Comparison of ENCODE assay signal across 9 mouse cellular contexts in the genomic region with DNA sequence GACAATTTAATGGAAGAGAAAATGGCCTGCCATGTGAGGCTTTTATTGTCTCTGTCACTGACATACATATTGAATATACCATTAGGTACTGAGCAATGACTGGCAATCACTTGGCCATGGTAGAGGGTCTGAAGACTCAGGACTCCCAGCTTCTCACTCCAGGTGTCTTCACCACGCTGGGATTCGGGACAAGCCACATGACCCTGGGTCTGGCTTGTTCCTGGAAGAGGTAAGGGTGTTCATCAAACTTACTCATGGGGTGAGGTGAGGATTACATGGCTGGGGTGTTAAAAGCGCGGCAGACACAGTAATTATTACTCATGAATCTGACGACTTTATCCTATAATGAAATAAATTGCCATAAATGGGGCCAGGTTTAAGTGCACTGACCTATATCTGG. TPM values are rescaled to one million over a fixed set of nuclear protein-coding genes. Genes with fewer than 3 reads are reported as not detected.
DNase-seq lines count a peak whose midpoint lies in the region; ATAC-seq and TF ChIP-seq lines count a peak whose summit lies in the region.
"Had no signal": no experiment of that assay in that cellular context is flagged by ENCODE, and none has a peak within 500 bp of the region (broad histone marks: within the 10 kb centered on the region; RNA-seq: fewer than 3 reads in every experiment).

No protein-coding gene starts in this region.

- TF ChIP-seq CTCF in midbrain, postnatal 0 days (IDR thresholded peaks at IDR 0.05), result no peak

- ATAC-seq in kidney, embryonic 15.5 days (replicated peaks; ENCODE audit: low FRiP score), result 0 out of 2 replicates have a peak, but pooled peaks have one; percentile 10
- ATAC-seq in embryonic facial prominence, embryonic 13.5 days (ENCODE audit: insufficient number of reproducible peaks, insufficient read depth, low FRiP score, low TSS enrichment, low read depth), result no peak
- ATAC-seq in intestine, embryonic 15.5 days, result peak; percentile 9; the same call in 1 of the 2 replicates
- ATAC-seq in midbrain, postnatal 0 days (ENCODE audit: low FRiP score), result no peak

- H3K9ac ChIP-seq in kidney, embryonic 15.5 days, result peak overlapping the region; percentile 93; the same call in 1 of the 2 replicates
- H3K9ac ChIP-seq in embryonic facial prominence, embryonic 13.5 days, result peak overlapping the region; percentile 96
- H3K9ac ChIP-seq in intestine, embryonic 15.5 days, result no peak overlapping the region
- peak overlapping the region; percentile 81 for H3K9ac ChIP-seq in midbrain, postnatal 0 days (replicated peaks; ENCODE audit: low read length, poor library complexity, severe bottlenecking)

- H3K36me3 ChIP-seq in kidney, embryonic 15.5 days, result no peaks in the 10 kb centered on the region
- H3K36me3 ChIP-seq in embryonic facial prominence, embryonic 13.5 days, result peaks cover 2% of the 10 kb centered on the region; the same call in 1 of the 2 replicates
- H3K36me3 ChIP-seq in intestine, embryonic 15.5 days, result no peaks in the 10 kb centered on the region
- no peaks in the 10 kb centered on the region for H3K36me3 ChIP-seq in midbrain, postnatal 0 days (ENCODE audit: insufficient read depth, low read length)

- peaks cover 29% of the 10 kb centered on the region for H3K4me1 ChIP-seq in kidney, embryonic 15.5 days
- peaks cover 25% of the 10 kb centered on the region for H3K4me1 ChIP-seq in embryonic facial prominence, embryonic 13.5 days
- H3K4me1 ChIP-seq in intestine, embryonic 15.5 days (replicated peaks), result peaks cover 5% of the 10 kb centered on the region
- peaks cover 4% of the 10 kb centered on the region; the same call in 1 of the 2 replicates for H3K4me1 ChIP-seq in midbrain, postnatal 0 days (ENCODE audit: insufficient read depth, low read length)

- H3K27me3 ChIP-seq in kidney, embryonic 15.5 days, result no peaks in the 10 kb centered on the region
- no peaks in the 10 kb centered on the region for H3K27me3 ChIP-seq in embryonic facial prominence, embryonic 13.5 days
- H3K27me3 ChIP-seq in intestine, embryonic 15.5 days (replicated peaks), result no peaks in the 10 kb centered on the region
- H3K27me3 ChIP-seq in midbrain, postnatal 0 days (ENCODE audit: insufficient read depth, low read length), result no peaks in the 10 kb centered on the region

- peak overlapping the region; percentile 93 for H3K4me3 ChIP-seq in kidney, embryonic 15.5 days (replicated peaks)
- peak overlapping the region; percentile 84 for H3K4me3 ChIP-seq in embryonic facial prominence, embryonic 13.5 days
- H3K4me3 ChIP-seq in intestine, embryonic 15.5 days (replicated peaks), result peak overlapping the region; percentile 89
- peak overlapping the region; percentile 80 for H3K4me3 ChIP-seq in midbrain, postnatal 0 days (ENCODE audit: low read depth, low read length)

- peak overlapping the region; percentile 96; the same call in 1 of the 2 replicates for H3K27ac ChIP-seq in kidney, embryonic 15.5 days
- H3K27ac ChIP-seq in embryonic facial prominence, embryonic 13.5 days, result peak overlapping the region; percentile 97; the same call in 1 of the 2 replicates
- no peak overlapping the region for H3K27ac ChIP-seq in intestine, embryonic 15.5 days
- H3K27ac ChIP-seq in midbrain, postnatal 0 days (ENCODE audit: low read depth, low read length), result no peak overlapping the region
- H3K27ac ChIP-seq: macrophage had no signal

- H3K4me2 ChIP-seq in kidney, embryonic 15.5 days, result peak overlapping the region; percentile 75
- H3K4me2 ChIP-seq in embryonic facial prominence, embryonic 13.5 days, result peak overlapping the region; percentile 62
- peak overlapping the region; percentile 83 for H3K4me2 ChIP-seq in intestine, embryonic 15.5 days (replicated peaks)
- H3K4me2 ChIP-seq in midbrain, postnatal 0 days (ENCODE audit: low read depth, low read length, poor library complexity, severe bottlenecking), result peak overlapping the region; percentile 86

- DNase-seq in kidney, postnatal 25 days, result no peak
- no peak for DNase-seq in midbrain, postnatal 0 days (ENCODE audit: low spot score)
- DNase-seq in adrenal gland, adult 18-20 months (ENCODE audit: low spot score in 2 of 2), result no peak
- no peak for DNase-seq in right cerebral cortex, postnatal 10 days (ENCODE audit: low spot score in 2 of 2)
- DNase-seq in lung, postnatal 36 days, result no peak

- WGBS in kidney, embryonic 15.5 days, result 53% methylated on average over 5 of the region's 5 CpGs
- WGBS in embryonic facial prominence, embryonic 13.5 days, result 39% methylated on average over 5 of the region's 5 CpGs
- 56% methylated on average over 5 of the region's 5 CpGs for WGBS in intestine, embryonic 15.5 days
- 52% methylated on average over 5 of the region's 5 CpGs for WGBS in midbrain, postnatal 0 days

- no peaks in the 10 kb centered on the region for H3K9me3 ChIP-seq in kidney, embryonic 15.5 days (replicated peaks)
- no peaks in the 10 kb centered on the region for H3K9me3 ChIP-seq in embryonic facial prominence, embryonic 13.5 days
- no peaks in the 10 kb centered on the region for H3K9me3 ChIP-seq in intestine, embryonic 15.5 days
- H3K9me3 ChIP-seq in midbrain, postnatal 0 days (ENCODE audit: low read length), result no peaks in the 10 kb centered on the region

RNA-seq across cellular contexts. Expression of a gene that starts 0.4 kb away (rescaled TPM):
- polyA plus RNA-seq in kidney, embryonic 15.5 days (2015; fragmentation: Nextera tagmentation; extraction: Ambion mirVana), result 72.4 and 77.0 TPM in 2 replicates
- 96.1 and 105 TPM in 2 replicates for polyA plus RNA-seq in embryonic facial prominence, embryonic 13.5 days (2015; fragmentation: Nextera tagmentation; extraction: Ambion mirVana)
- polyA plus RNA-seq in intestine, embryonic 15.5 days (2015; fragmentation: Nextera tagmentation; extraction: Ambion mirVana), result 45.8 and 54.0 TPM in 2 replicates
- 33.5 and 45.5 TPM in 2 replicates for total RNA-seq in midbrain, postnatal 0 days (2014; rRNA removed)
- polyA plus RNA-seq in midbrain, postnatal 0 days (2015; fragmentation: Nextera tagmentation; extraction: Ambion mirVana), result 39.5 and 41.0 TPM in 2 replicates
- 10 to 100 TPM; 44.2 to 44.5 TPM for total RNA-seq in adrenal gland, adult 18-20 months (2021)

Comparison
In these comparisons a context has a peak if more than half of its experiments do, and no peak if none do; other contexts are left out.
1. ATAC-seq: peak in kidney, embryonic 15.5 days (single experiment) and intestine, embryonic 15.5 days (single experiment); none in embryonic facial prominence, embryonic 13.5 days (single experiment) and midbrain, postnatal 0 days (single experiment).
2. H3K27ac ChIP-seq: peak in kidney, embryonic 15.5 days (single experiment) and embryonic facial prominence, embryonic 13.5 days (single experiment); none in intestine, embryonic 15.5 days (single experiment) and midbrain, postnatal 0 days (single experiment).
3. Peak in every context shown above with its lines, with median percentiles within 50 percentile points of each other: H3K4me2 ChIP-seq and H3K4me3 ChIP-seq.